Mouse (Mus musculus) bone marrow, adult 2 months (tissue): ENCODE measurements around the gene Arhgef7. TPM values are rescaled to one million over a fixed set of nuclear protein-coding genes. Genes with fewer than 3 reads are reported as not detected.

ENCODE experiments used
- H3K27ac ChIP-seq: fragments of 200-500 bp; 2 replicates; pipeline ENCODE4 v1.5.1; 2012; ENCODE audit warnings: low read depth, mild to moderate bottlenecking, control low read depth, inconsistent platforms, low read length; ENCODE audit not compliant: control insufficient read depth, poor library complexity, insufficient read depth
- H3K4me1 ChIP-seq: fragments of 200-500 bp; 2 replicates; pipeline ENCODE4 v1.6.1; 2011; ENCODE audit warnings: low read length; ENCODE audit not compliant: control insufficient read depth, insufficient read depth
- H3K4me3 ChIP-seq: fragments of 200-500 bp; replicated peaks from 2 replicates; pipeline ENCODE3; 2011; ENCODE audit warnings: mild to moderate bottlenecking, low read depth, low read length, control low read depth; ENCODE audit not compliant: control insufficient read depth
- CTCF ChIP-seq: fragments of 200-500 bp; IDR thresholded peaks from 2 replicates; pipeline ENCODE4 v1.5.1; 2011; ENCODE audit warnings: low read length, control low read depth; ENCODE audit not compliant: control insufficient read depth, insufficient read depth
- POLR2A ChIP-seq: fragments of 200-500 bp; IDR thresholded peaks from 2 replicates; pipeline ENCODE4 v1.6.1; 2011; ENCODE audit warnings: low read depth, mild to moderate bottlenecking, control low read depth, low read length, borderline replicate concordance; ENCODE audit not compliant: control insufficient read depth
- WGBS: fragments of 180-500 bp; shearing (Covaris S2); methylation state at CpG from one replicate; pipeline ENCODE4 v1.1.7; 2018; 5-methylcytosine and 5-hydroxymethylcytosine counted together
- polyA plus RNA-seq: library from polyadenylated mRNA; stranded (reverse); fragments of >200 nt; gene quantifications from 2 replicates; pipeline ENCODE4 v1.2.4, GENCODE M21; 2011; ENCODE audit warnings: low replicate concordance; ENCODE audit not compliant: missing spikeins, insufficient read depth, insufficient read length

Arhgef7 gene
- polyA plus RNA-seq, 1 experiment: 18.6 TPM

- Histone ChIP-seq H3K27ac (no peak overlapping the region), H3K4me3 (no peak overlapping the region), H3K4me1 (no peaks in the 10 kb centered on the region)
- WGBS: 89% methylated on average over 5 of the region's 5 CpGs
- TF ChIP-seq POLR2A: no peak
- no peak for TF ChIP-seq CTCF
Measured at GRCm38 (mm10) chr8:11820568-11820967, 93.0 kb downstream of the Arhgef7 start.

GRCm38 (mm10) chr8:11821451-11822206, 94.1 kb downstream of the Arhgef7 start:
- no peak overlapping the region for H3K4me3 ChIP-seq
- 87% methylated on average over 14 of the region's 14 CpGs for WGBS
- H3K4me1 ChIP-seq: no peaks in the 10 kb centered on the region
- no peak overlapping the region for H3K27ac ChIP-seq
- TF ChIP-seq POLR2A: no peak
- no peak for TF ChIP-seq CTCF

- Histone ChIP-seq H3K27ac (no peak overlapping the region), H3K4me1 (no peaks in the 10 kb centered on the region), H3K4me3 (no peak overlapping the region)
- WGBS: 87% methylated on average over 9 of the region's 9 CpGs
- no peak for TF ChIP-seq POLR2A
- TF ChIP-seq CTCF: no peak
Measured at GRCm38 (mm10) chr8:11822550-11823060, 95.1 kb downstream of the Arhgef7 start.

- 86% methylated on average over 3 of the region's 3 CpGs for WGBS
- no peak overlapping the region for H3K27ac ChIP-seq
- H3K4me3 ChIP-seq: no peak overlapping the region
- TF ChIP-seq CTCF (no peak), POLR2A (no peak)
- H3K4me1 ChIP-seq: no peaks in the 10 kb centered on the region
Measured at GRCm38 (mm10) chr8:11825756-11826155, 98.2 kb downstream of the Arhgef7 start.

GRCm38 (mm10) chr8:11827312-11827711, 99.8 kb downstream of the Arhgef7 start:
- Histone ChIP-seq H3K4me3 (no peak overlapping the region), H3K27ac (no peak overlapping the region), H3K4me1 (no peaks in the 10 kb centered on the region)
- TF ChIP-seq CTCF (no peak), POLR2A (no peak)
- 85% methylated on average over 3 of the region's 3 CpGs for WGBS

- no peak overlapping the region for H3K4me3 ChIP-seq
- H3K4me1 ChIP-seq: no peaks in the 10 kb centered on the region
- H3K27ac ChIP-seq: no peak overlapping the region
- TF ChIP-seq POLR2A: no peak
- no peak for TF ChIP-seq CTCF
- 83% methylated on average over 16 of the region's 16 CpGs for WGBS
Measured at GRCm38 (mm10) chr8:11830214-11831046, 102.9 kb downstream of the Arhgef7 start.

- Histone ChIP-seq H3K27ac (no peak overlapping the region), H3K4me3 (no peak overlapping the region), H3K4me1 (no peaks in the 10 kb centered on the region)
- 68% methylated on average over 10 of the region's 10 CpGs for WGBS
- TF ChIP-seq POLR2A (no peak), CTCF (no peak)
Measured at GRCm38 (mm10) chr8:11831174-11831573, 103.7 kb downstream of the Arhgef7 start.

GRCm38 (mm10) chr8:11831939-11832338, 104.4 kb downstream of the Arhgef7 start:
- no peak overlapping the region for H3K4me3 ChIP-seq
- WGBS: 25% methylated on average over 5 of the region's 5 CpGs
- H3K4me1 ChIP-seq: no peaks in the 10 kb centered on the region
- H3K27ac ChIP-seq: no peak overlapping the region
- TF ChIP-seq POLR2A: no peak
- TF ChIP-seq CTCF: no peak
